In the genomic region with DNA sequence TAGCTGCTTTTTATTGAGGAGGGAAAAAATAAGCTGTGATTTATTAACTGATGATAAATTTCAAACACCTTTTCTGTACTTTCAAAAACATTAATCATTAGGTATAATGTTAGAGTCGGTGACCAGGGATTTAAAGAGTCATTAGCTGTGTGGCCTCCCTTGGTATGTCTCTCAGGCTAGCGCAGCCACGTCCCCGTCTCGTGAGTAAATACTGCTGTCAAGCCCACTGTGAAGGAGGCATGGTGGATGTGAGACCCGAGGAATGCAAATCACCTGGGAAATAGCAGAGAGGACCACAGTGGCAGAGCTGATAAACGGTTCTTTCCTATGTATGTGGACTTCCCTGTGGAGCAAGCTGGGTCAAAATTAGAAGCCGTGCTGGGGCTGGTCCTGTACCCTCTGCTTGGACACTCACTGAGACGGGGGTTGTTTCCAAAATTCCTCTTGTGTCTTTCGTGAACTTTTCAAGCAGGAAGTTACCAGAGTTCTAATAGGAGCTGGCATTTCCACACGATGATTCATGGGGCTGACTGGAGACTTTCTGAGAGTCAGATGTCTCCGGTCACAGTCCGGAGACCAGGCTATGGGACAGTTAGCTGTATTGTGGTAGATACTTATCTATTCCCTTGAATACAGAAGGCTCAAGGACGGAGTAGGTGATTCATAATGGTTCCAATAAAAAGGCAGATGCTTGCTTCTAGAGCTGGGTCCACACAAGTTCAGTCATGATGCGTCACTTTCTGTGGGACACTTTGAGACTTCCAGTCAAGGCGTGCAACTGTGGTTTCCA, we compare ENCODE assay signal across 9 mouse cellular contexts.
DNase-seq lines count a peak whose midpoint lies in the region; ATAC-seq and TF ChIP-seq lines count a peak whose summit lies in the region.
"Had no signal": no experiment of that assay in that cellular context is flagged by ENCODE, and none has a peak within 500 bp of the region (broad histone marks: within the 10 kb centered on the region; RNA-seq: fewer than 3 reads in every experiment).

No protein-coding gene starts in this region.

- H3K79me3 ChIP-seq in C2C12 (ENCODE audit: low read depth): peaks cover 1% of the 10 kb centered on the region

- no peaks in the 10 kb centered on the region for H3K27me3 ChIP-seq in C2C12 (ENCODE audit: control insufficient read depth, insufficient read depth, insufficient read length)
- no peaks in the 10 kb centered on the region for H3K27me3 ChIP-seq in liver, embryonic 13.5 days

- H3ac ChIP-seq in C2C12 (ENCODE audit: control insufficient read depth, insufficient read length, low read depth): peak overlapping the region; percentile 2

- no peaks in the 10 kb centered on the region for H3K9me3 ChIP-seq in liver, embryonic 13.5 days (replicated peaks)

- 43% methylated on average over 16 of the region's 16 CpGs for WGBS in liver, embryonic 13.5 days (ENCODE audit: insufficient replicate concordance)

- H3K4me1 ChIP-seq in liver, embryonic 13.5 days (replicated peaks): peaks cover 61% of the 10 kb centered on the region

- peak; percentile 42 for DNase-seq in kidney, adult 9 months
- no peak for DNase-seq in kidney, postnatal 10 days
- DNase-seq in adrenal gland, postnatal 14 days: peak; percentile 75
- DNase-seq in liver, embryonic 13.5 days: no peak
- DNase-seq in cerebellum, postnatal 10 days: no peak
- no peak for DNase-seq in gastrocnemius, adult 18-20 months (ENCODE audit: low spot score)
- DNase-seq: lung, adult 2 months; thymus, postnatal 25 days had no signal

- H3K4me2 ChIP-seq in liver, embryonic 13.5 days: peak overlapping the region; percentile 60

- no peak overlapping the region for H3K4me3 ChIP-seq in C2C12 (ENCODE audit: insufficient read depth, poor library complexity, severe bottlenecking)
- no peak overlapping the region for H3K4me3 ChIP-seq in liver, embryonic 13.5 days (replicated peaks)

- ATAC-seq in liver, embryonic 13.5 days (ENCODE audit: low read depth): no peak

- peaks cover 14% of the 10 kb centered on the region for H3K79me2 ChIP-seq in C2C12 (ENCODE audit: control insufficient read depth, insufficient read depth)

- no peak for TF ChIP-seq CTCF in C2C12 (IDR thresholded peaks at IDR 0.05; ENCODE audit: control insufficient read depth, insufficient read depth, insufficient read length)

- no peaks in the 10 kb centered on the region for H3K36me3 ChIP-seq in C2C12 (ENCODE audit: control insufficient read depth, insufficient read depth)
- H3K36me3 ChIP-seq in liver, embryonic 13.5 days: no peaks in the 10 kb centered on the region

- H3K27ac ChIP-seq in liver, embryonic 13.5 days: peak overlapping the region; percentile 48

- H3K9ac ChIP-seq in liver, embryonic 13.5 days: peak overlapping the region; percentile 46; the same call in 1 of the 2 replicates

TF ChIP-seq in C2C12, 6 proteins besides CTCF, POLR2A, EP300 and RAD21:
- TF ChIP-seq MYOG (IDR thresholded peaks at IDR 0.05; ENCODE audit: control insufficient read depth, extremely low read depth, insufficient read length): no peak
- peak; percentile 96 for TF ChIP-seq FOSL1 (IDR thresholded peaks at IDR 0.05; ENCODE audit: insufficient read depth, low read length, poor library complexity, severe bottlenecking)
- peak; percentile 56 for TF ChIP-seq MYOD1 (IDR thresholded peaks at IDR 0.05; ENCODE audit: control insufficient read depth, insufficient read length, low read depth)
TF ChIP-seq in C2C12: peak in this region for 2.

Comparison
In these comparisons a context has a peak if more than half of its experiments do, and no peak if none do; other contexts are left out.
1. DNase-seq: peak in kidney, adult 9 months (single experiment) and adrenal gland, postnatal 14 days (single experiment); none in kidney, postnatal 10 days (single experiment), liver, embryonic 13.5 days (single experiment), cerebellum, postnatal 10 days (0 of 2) and gastrocnemius, adult 18-20 months (single experiment).